Mouse (Mus musculus) stomach, embryonic 16.5 days (tissue): ENCODE measurements at regions not wholly inside any gene's neighbourhood (a gene's known extent, or its start where the extent isn't known, plus 50 kb on each side); places are given as distances from the start of the nearest gene placed in this dataset.
"Not testable (repeated sequence)": the region's sequence is repeated elsewhere in the genome, so short reads cannot be mapped to it uniquely, and the experiment has no call there.

Experiments
- ATAC-seq: fragments of 200-750 bp; cut with Nextera tagmentation; 2 replicates; pipeline ENCODE4 v1.8.0; 2017; ENCODE audit warnings: moderate number of reproducible peaks, moderate TSS enrichment; ENCODE audit not compliant: insufficient read depth, low FRiP score
- H3K27ac ChIP-seq: fragments of 300-500 bp; sonication (generic); 2 replicates; pipeline ENCODE4 v1.5.1; 2014; ENCODE audit warnings: low read length
- H3K27me3 ChIP-seq: fragments of 300-500 bp; sonication (generic); 2 replicates; pipeline ENCODE4 v1.6.1; 2014; ENCODE audit warnings: low read length, control low read depth, mixed read lengths; ENCODE audit not compliant: control insufficient read depth, insufficient read depth
- H3K36me3 ChIP-seq: fragments of 300-500 bp; sonication (generic); 2 replicates; pipeline ENCODE4 v1.6.1; 2014; ENCODE audit warnings: low read length; ENCODE audit not compliant: control insufficient read depth, insufficient read depth
- H3K4me1 ChIP-seq: fragments of 300-500 bp; sonication (generic); 2 replicates; pipeline ENCODE4 v1.6.1; 2014; ENCODE audit warnings: low read length, control low read depth, mixed read lengths; ENCODE audit not compliant: control insufficient read depth, insufficient read depth
- H3K4me2 ChIP-seq: fragments of 300-500 bp; sonication (generic); 2 replicates; pipeline ENCODE4 v1.6.1; 2014; ENCODE audit warnings: low read depth, low read length, mixed read lengths
- H3K4me3 ChIP-seq: fragments of 300-500 bp; sonication (generic); replicated peaks from 2 replicates; pipeline ENCODE4 v1.5.1; 2014; ENCODE audit warnings: mild to moderate bottlenecking, low read length
- H3K9ac ChIP-seq: fragments of 300-500 bp; sonication (generic); 2 replicates; pipeline ENCODE4 v1.6.1; 2014; ENCODE audit warnings: low read length
- H3K9me3 ChIP-seq: fragments of 300-500 bp; sonication (generic); replicated peaks from 2 replicates; pipeline ENCODE4 v1.6.1; 2016; ENCODE audit warnings: low read length, control low read depth; ENCODE audit not compliant: control insufficient read depth
- WGBS: fragments of 180-500 bp; shearing (Covaris S2); extraction: QIAGEN DNeasy Blood & Tissue Kit; methylation state at CpG from one replicate; pipeline ENCODE4 v1.1.7; 2014; 5-methylcytosine and 5-hydroxymethylcytosine counted together

DNA sequence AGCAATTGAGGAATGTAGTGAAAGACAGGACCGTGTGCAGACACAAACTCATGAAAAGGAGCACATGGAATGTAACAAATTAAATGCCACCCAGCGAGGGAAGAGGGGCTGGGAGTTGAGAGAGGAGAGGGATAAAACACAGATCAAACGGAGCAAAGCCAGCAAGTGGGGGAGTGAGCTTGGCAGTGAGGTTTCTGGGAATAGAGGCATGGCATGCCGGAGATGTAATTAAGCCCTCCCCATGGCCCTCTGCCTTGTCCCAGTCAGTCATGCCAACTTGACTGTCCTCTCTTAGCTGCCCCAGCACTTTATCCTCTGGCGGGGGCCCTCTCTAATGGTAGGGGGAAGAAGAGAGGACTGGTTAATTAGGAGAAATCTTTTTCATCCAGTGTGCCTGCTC, 141.9 kb downstream of the Spata19 start:
- no peak for ATAC-seq
- Histone ChIP-seq H3K9me3 (no peaks in the 10 kb centered on the region), H3K27ac (no peak overlapping the region), H3K4me2 (no peak overlapping the region), H3K4me3 (no peak overlapping the region), H3K4me1 (no peaks in the 10 kb centered on the region), H3K36me3 (no peaks in the 10 kb centered on the region), H3K9ac (no peak overlapping the region), H3K27me3 (no peaks in the 10 kb centered on the region)
- WGBS, result 40% methylated on average over 5 of the region's 5 CpGs

DNA sequence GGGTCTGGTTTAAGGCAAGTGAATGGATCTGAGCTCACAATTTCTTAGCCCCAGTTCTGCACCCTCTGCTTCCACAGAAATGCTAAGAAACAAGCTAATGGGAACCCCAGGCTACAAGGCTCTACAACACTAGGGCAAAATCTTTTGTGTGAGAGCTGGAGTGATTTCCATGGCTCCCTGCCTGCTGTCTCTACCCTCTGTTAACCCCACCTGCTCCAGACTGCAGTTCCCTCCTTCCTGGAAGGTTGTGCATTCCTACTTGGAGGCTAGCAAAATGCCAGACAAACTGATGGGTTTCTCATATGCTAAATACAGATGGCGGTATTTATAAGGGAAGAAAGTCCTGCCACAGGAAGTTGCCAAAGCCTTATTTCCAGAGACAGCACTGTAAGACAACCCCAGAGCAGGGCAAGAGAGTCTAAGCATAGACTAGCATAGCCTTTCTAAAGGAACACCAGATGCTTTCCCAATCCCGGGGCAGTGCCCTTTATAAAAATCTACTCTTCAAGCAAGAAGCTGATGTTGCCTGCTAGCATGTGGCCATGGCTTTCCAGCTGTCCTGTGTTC, 145.1 kb downstream of the Spata19 start:
- ATAC-seq, result no peak
- no peaks in the 10 kb centered on the region for H3K36me3 ChIP-seq
- no peaks in the 10 kb centered on the region for H3K4me1 ChIP-seq
- H3K27ac ChIP-seq, result no peak overlapping the region
- 67% methylated on average over 2 of the region's 2 CpGs for WGBS
- no peak overlapping the region for H3K4me2 ChIP-seq
- H3K9ac ChIP-seq, result no peak overlapping the region
- H3K9me3 ChIP-seq, result no peaks in the 10 kb centered on the region
- H3K4me3 ChIP-seq, result no peak overlapping the region
- no peaks in the 10 kb centered on the region for H3K27me3 ChIP-seq

DNA sequence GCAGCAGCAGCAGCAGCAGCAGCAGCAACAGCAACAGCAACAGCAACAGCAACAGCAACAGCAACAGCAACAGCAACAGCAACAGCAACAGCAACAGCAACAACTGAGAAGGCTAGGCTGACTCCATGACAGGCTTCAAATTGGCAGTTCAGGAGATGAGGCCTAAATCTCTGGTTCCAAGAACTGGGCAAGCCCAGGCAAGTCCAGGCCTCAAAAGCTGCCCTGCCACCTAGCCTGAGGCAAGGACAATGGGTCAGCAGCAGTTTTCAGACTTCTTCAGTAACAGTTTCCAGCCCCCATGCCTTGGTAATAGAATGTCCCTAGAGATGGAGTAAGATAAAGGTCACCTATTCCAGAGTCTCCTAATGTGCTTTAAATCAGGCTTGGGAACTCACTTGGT, 158.1 kb downstream of the Spata19 start:
- H3K9me3 ChIP-seq, ATAC-seq, H3K27ac ChIP-seq, H3K4me2 ChIP-seq, H3K27me3 ChIP-seq, H3K9ac ChIP-seq, H3K4me1 ChIP-seq, H3K4me3 ChIP-seq, H3K36me3 ChIP-seq: not testable (repeated sequence)

DNA sequence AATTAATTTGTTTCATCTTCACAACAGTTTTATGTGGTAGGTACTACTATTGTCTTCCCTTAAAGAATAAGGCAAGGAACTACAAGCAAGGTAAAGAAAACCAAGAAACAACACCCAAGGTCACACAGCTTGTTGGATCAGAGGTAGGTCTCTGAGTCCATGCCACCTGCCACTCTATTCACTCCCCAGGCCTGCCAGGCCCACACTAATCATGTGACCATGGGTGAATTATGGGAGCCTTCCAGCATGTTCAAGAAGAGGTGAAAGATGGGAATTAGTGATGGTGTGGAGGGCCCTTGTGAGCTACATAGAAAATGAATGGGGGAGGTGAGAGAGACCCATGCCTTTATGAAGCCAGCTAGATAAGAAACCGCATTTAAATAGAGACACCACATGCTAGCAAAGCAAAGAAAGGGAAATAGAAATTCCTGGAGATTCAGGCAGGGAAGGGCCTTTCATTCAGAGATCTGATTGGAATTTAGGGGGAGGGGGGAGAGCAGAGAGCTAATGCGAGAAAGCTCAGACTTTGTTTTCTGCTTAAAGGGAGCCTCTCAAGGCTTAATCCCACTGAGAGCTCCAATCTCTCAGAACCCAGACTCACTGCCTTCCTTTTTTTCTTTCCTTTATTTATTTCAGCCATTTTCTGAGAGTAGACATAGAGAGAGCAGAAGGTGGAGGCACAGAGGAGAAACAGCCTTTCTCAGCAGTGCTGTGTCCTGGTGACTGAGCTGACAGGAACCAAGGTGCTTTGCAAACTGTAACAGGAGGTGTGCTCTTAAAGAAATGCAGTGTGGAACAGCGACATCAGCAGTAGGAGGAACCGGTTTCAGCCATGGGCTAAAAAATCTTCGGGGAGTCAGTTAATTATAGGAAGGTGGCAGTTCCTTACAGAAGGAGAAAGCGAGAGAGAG, 160.0 kb downstream of the Spata19 start:
- 23% methylated on average over 6 of the region's 6 CpGs for WGBS
- Histone ChIP-seq H3K4me1 (no peaks in the 10 kb centered on the region), H3K27ac (no peak overlapping the region), H3K4me2 (no peak overlapping the region), H3K4me3 (no peak overlapping the region), H3K36me3 (no peaks in the 10 kb centered on the region), H3K27me3 (no peaks in the 10 kb centered on the region), H3K9me3 (0 out of 2 replicates have a peak, but pooled peaks cover 3% of the 10 kb centered on the region), H3K9ac (no peak overlapping the region)
- ATAC-seq, result no peak

DNA sequence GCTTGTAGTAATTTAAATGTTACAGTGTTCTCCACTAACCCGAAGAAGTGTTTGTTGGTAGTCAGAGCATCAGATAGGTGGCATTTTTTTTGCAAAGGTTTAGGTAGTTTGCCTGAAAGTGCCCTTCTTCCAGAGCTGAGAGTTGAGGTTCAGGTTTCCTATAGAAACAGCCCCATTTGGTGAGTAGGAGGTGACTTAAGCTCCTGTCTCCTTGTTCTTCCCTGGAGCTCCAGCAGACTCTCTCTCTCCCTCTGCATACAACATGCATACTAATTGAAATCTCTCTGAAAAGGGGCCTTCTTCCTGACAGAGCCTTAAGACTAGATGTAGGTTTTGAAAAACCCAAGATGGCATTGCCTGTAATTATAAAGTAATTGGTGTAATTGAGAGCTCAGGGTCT, 161.3 kb downstream of the Spata19 start:
- no peaks in the 10 kb centered on the region for H3K36me3 ChIP-seq
- no peak overlapping the region for H3K4me3 ChIP-seq
- ATAC-seq, result no peak
- no peaks in the 10 kb centered on the region for H3K27me3 ChIP-seq
- H3K9ac ChIP-seq, result no peak overlapping the region
- H3K9me3 ChIP-seq, result 0 out of 2 replicates have a peak, but pooled peaks cover 3% of the 10 kb centered on the region
- H3K4me1 ChIP-seq, result no peaks in the 10 kb centered on the region
- WGBS, result 58% methylated on average over 1 of the region's 1 CpGs
- H3K27ac ChIP-seq, result no peak overlapping the region
- no peak overlapping the region for H3K4me2 ChIP-seq

DNA sequence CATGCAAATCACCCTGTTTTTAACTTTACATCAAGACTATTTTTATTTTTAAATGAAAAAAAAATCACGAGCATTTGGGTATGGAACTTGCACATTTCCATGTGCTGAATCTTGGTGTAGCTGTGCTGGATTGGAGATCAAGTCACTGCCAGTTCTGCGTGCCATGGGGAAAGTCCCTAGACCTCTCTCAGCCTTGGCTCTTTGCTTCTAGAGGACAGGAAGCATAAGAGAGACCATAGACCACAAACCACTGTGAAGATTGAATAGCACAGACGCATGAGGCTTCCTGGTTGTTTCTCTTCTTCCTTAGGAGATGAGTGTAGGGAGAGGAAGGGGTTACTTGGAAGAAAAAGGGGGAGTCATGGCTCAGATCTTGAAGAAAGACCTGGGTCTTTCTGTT, 161.7 kb downstream of the Spata19 start:
- 0 out of 2 replicates have a peak, but pooled peaks cover 3% of the 10 kb centered on the region for H3K9me3 ChIP-seq
- no peak overlapping the region for H3K4me3 ChIP-seq
- WGBS, result 79% methylated on average over 3 of the region's 3 CpGs
- no peak overlapping the region for H3K9ac ChIP-seq
- no peaks in the 10 kb centered on the region for H3K4me1 ChIP-seq
- H3K4me2 ChIP-seq, result no peak overlapping the region
- no peaks in the 10 kb centered on the region for H3K36me3 ChIP-seq
- ATAC-seq, result no peak
- H3K27ac ChIP-seq, result no peak overlapping the region
- H3K27me3 ChIP-seq, result no peaks in the 10 kb centered on the region

DNA sequence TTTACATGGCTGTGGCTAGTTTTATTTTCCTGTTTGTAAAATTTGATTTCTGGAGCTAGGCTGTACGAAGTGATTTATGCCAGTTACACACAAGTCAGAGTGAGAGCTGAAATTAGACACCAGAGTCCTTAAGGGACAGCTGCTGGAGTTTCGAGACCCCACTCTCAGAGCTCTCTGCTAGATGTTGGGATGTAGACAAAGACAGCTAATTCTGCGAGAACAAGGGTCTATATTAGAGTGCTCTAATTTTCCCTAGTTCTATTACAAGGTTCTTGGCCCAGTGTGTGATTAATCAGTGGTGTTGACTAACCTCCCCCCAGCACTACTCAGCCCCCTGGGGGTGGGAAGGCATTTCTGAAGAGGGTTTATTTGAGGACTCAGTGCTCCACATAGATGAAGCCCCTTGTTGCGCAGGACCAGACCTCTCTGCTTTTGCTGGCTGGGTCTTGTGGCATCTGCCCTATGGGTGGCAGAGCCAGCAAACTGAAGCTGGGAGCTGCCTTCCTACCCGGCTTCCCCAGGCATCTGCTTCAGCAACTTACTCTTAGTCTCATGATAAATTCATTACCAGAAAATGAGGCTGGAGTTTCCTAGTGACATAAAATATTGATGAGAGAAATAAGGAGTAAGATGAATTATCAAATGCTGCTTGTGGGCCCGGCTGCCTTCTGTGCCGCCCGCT, 171.9 kb downstream of the Spata19 start:
- WGBS, result 64% methylated on average over 8 of the region's 8 CpGs
- Histone ChIP-seq H3K9ac (no peak overlapping the region), H3K4me2 (no peak overlapping the region), H3K4me1 (no peaks in the 10 kb centered on the region), H3K4me3 (no peak overlapping the region), H3K36me3 (no peaks in the 10 kb centered on the region), H3K27me3 (no peaks in the 10 kb centered on the region), H3K27ac (no peak overlapping the region), H3K9me3 (no peaks in the 10 kb centered on the region)
- ATAC-seq, result no peak

DNA sequence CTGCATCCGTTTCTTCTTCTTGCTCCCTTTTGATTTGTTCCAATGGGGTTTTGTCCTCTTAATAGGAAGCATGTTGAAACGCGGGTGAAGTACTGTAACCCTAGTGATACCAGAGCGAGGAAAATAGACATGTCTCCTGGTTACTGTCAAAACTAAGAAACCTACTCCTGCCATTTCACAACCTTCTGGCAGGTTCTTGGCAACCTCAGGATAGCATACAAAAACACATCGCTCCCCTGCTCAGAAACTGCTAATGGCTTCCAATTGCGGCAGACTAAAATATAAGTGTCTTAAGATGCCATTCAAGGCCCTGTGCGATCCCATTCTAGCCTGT, 172.4 kb downstream of the Spata19 start:
- Histone ChIP-seq H3K4me2 (no peak overlapping the region), H3K9ac (no peak overlapping the region), H3K4me3 (no peak overlapping the region), H3K4me1 (no peaks in the 10 kb centered on the region), H3K27ac (no peak overlapping the region), H3K27me3 (no peaks in the 10 kb centered on the region), H3K9me3 (no peaks in the 10 kb centered on the region), H3K36me3 (no peaks in the 10 kb centered on the region)
- WGBS, result 77% methylated on average over 7 of the region's 7 CpGs
- ATAC-seq, result no peak

DNA sequence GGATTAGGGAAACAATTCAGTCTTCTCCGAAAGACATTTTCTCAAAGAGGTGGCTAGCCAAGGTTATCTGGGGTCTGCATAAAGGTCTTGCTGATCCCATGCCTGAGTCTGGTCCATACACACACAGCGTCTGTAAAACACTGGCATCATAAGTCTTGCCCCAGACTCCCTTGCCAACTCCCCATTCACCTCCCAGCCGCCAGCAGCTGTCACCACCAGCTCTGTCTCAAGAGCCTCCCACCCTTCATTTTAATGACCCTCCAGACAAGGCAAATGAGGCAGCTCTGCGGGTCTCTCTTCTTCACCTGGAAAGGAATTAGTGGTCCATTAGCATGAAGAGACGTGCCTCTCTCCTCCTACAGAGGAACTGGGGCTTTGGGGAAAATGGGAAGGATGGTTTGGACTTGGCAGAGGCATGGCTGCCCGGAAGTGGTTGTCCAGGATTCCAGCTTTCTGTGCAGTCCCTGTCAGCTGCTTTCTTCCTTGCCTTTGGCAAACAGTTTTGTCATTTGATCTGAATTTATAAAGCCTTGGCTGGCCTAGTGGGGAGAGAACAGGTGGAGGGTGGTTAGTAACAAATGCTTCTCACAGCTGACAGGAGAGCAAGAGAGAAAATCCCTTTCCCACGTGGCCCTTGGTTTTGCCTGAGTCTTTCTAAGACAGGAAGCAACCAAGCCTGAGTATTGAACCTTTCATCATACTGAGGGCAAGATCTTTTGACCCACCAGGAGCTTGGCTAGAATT, 173.3 kb upstream of the Opcml start:
- H3K4me3 ChIP-seq, result no peak overlapping the region
- 41% methylated on average over 7 of the region's 7 CpGs for WGBS
- no peak overlapping the region for H3K9ac ChIP-seq
- no peak overlapping the region for H3K27ac ChIP-seq
- H3K4me2 ChIP-seq, result no peak overlapping the region
- no peaks in the 10 kb centered on the region for H3K36me3 ChIP-seq
- no peaks in the 10 kb centered on the region for H3K4me1 ChIP-seq
- no peaks in the 10 kb centered on the region for H3K9me3 ChIP-seq
- H3K27me3 ChIP-seq, result no peaks in the 10 kb centered on the region
- ATAC-seq, result no peak
